Mouse (Mus musculus) heart, postnatal 0 days (tissue): ENCODE results near the gene Ampd3. TPM values are rescaled to one million over a fixed set of nuclear protein-coding genes. Genes with fewer than 3 reads are reported as not detected.

Experiments
- ATAC-seq: fragments of 200-750 bp; cut with Nextera tagmentation; 2 replicates; pipeline ENCODE4 v1.8.0; 2017; ENCODE audit warnings: low read depth, moderate number of reproducible peaks, moderate library complexity; ENCODE audit not compliant: insufficient read depth
- DNase-seq: peaks from one replicate; pipeline ENCODE4 v3.0.0-alpha.2; 2016; ENCODE audit warnings: low spot score
- H3K27ac ChIP-seq: fragments of 300-500 bp; sonication (generic); 2 replicates; pipeline ENCODE4 v1.5.1; 2014; ENCODE audit warnings: low read depth, mild to moderate bottlenecking
- H3K27me3 ChIP-seq: fragments of 300-500 bp; sonication (generic); 2 replicates; pipeline ENCODE4 v1.6.1; 2014; ENCODE audit warnings: low read length, mixed read lengths; ENCODE audit not compliant: control insufficient read depth, insufficient read depth
- H3K36me3 ChIP-seq: fragments of 300-500 bp; sonication (generic); replicated peaks from 2 replicates; pipeline ENCODE4 v1.6.1; 2014; ENCODE audit warnings: low read length, mixed read lengths; ENCODE audit not compliant: control insufficient read depth, insufficient read depth
- H3K4me1 ChIP-seq: fragments of 300-500 bp; sonication (generic); 2 replicates; pipeline ENCODE4 v1.6.1; 2014; ENCODE audit warnings: antibody characterized with exemption; ENCODE audit not compliant: control insufficient read depth, insufficient read depth
- H3K4me2 ChIP-seq: fragments of 300-500 bp; sonication (generic); 2 replicates; pipeline ENCODE4 v1.6.1; 2014; ENCODE audit warnings: low read depth, mild to moderate bottlenecking, low read length, moderate library complexity
- H3K4me3 ChIP-seq: fragments of 300-500 bp; sonication (generic); 2 replicates; pipeline ENCODE4 v1.5.1; 2014; ENCODE audit warnings: low read depth, low read length
- H3K9ac ChIP-seq: fragments of 300-500 bp; sonication (generic); replicated peaks from 2 replicates; pipeline ENCODE4 v1.6.1; 2014; ENCODE audit warnings: low read depth, low read length, mixed read lengths
- H3K9me3 ChIP-seq: fragments of 300-500 bp; sonication (generic); replicated peaks from 2 replicates; pipeline ENCODE4 v1.6.1; 2016; ENCODE audit warnings: low read length; ENCODE audit not compliant: control insufficient read depth
- CTCF ChIP-seq: IDR thresholded peaks from 2 replicates; pipeline ENCODE4 v1.5.1; 2016; ENCODE audit warnings: antibody characterized with exemption, control low read depth, low read depth
- EP300 ChIP-seq: IDR thresholded peaks from 2 replicates; pipeline ENCODE4 v1.6.1; 2016; ENCODE audit warnings: antibody characterized with exemption, low read depth
- WGBS: fragments of 180-500 bp; shearing (Covaris S2); extraction: QIAGEN DNeasy Blood & Tissue Kit; methylation state at CpG from one replicate; pipeline ENCODE4 v1.1.7; 2014; 5-methylcytosine and 5-hydroxymethylcytosine counted together
- polyA plus RNA-seq: library from polyadenylated mRNA; unstranded; fragments of >200 nt; fragmentation: Nextera tagmentation; extraction: Ambion mirVana; gene quantifications from 2 replicates; pipeline ENCODE4 v1.2.1, GENCODE M21; 2015
- total RNA-seq: library from RNA; depleted of rRNA; stranded (reverse); fragments of >200 nt; gene quantifications from 2 replicates; pipeline ENCODE4 v1.2.3, GENCODE M21; 2014; ENCODE audit warnings: low replicate concordance

The Ampd3 gene
- total and polyA plus RNA-seq, 2 experiments from 2014 or later: 15.6 to 19.7 TPM

DNA sequence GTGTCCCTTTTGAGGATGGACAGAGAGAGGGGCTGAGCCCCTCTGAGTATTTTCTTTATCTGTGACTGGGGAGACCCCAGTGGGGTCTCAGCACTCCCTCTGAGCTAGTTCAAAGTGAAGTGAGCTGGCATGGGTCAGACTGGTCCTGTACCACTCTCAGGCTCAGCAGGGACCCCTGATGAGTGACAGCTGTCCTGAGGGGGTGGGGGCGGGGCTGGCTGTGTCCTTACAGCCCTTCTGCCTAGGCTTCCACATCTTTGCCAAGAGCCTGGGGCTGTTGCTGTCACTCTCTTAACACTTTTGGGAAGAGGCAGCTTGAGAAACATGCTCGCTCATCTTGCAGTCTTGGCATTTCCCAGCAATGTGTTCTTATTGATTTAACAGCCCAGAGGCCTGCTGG is 27.8 kb upstream of the Ampd3 start:
- no peak overlapping the region for H3K9ac ChIP-seq
- no peak overlapping the region for H3K27ac ChIP-seq
- WGBS: 59% methylated on average over 2 of the region's 2 CpGs
- H3K36me3 ChIP-seq: no peaks in the 10 kb centered on the region
- ATAC-seq (no peak), DNase-seq (no peak)
- H3K4me3 ChIP-seq: no peak overlapping the region
- H3K9me3 ChIP-seq: no peaks in the 10 kb centered on the region
- TF ChIP-seq CTCF: no peak
- TF ChIP-seq EP300: no peak
- H3K4me1 ChIP-seq: no peaks in the 10 kb centered on the region
- H3K4me2 ChIP-seq: no peak overlapping the region
- no peaks in the 10 kb centered on the region for H3K27me3 ChIP-seq

DNA sequence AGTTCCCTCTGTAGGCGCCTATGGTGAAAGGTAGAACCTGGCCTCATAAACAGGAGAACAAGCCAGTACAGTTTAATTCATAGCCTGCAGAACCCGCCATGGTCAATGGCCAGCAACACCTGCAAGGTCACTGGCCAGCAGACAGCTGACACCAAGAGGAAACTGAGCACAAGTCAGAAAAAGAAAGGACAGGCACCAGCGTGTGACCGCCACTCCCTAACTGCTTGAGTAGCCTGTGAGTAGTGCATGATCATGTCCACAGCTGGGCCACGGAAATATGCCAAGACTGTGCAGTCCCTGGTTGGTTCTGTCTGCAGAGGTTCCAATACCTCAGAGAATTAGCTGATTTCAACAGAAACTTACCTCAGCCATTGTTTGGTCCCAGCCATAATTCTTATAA is 26.0 kb upstream of the Ampd3 start:
- 82% methylated on average over 5 of the region's 5 CpGs for WGBS

DNA sequence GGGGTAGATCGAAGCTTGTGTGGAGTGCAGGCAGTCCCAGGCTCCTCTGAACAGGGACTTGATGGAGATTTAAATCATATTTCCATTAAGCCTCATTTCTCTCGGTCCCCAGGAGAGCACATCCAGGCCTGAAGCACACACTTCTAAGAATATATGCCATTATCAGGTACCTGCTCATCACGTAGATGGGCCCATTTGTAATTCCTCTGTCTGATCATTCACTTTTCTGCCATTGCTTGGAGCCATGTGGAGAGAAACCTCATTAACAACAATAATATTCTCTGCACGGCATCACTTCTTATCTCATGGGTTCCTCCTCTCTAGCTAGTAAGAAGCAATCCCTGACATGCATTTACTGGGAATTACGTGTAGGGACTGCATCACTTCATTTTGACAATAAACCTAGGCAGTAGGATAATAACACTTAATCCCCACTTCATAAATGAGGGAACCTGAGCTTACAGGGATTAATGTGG is 21.9 kb upstream of the Ampd3 start:
- DNase-seq (no peak), ATAC-seq (no peak)
- Histone ChIP-seq H3K36me3 (no peaks in the 10 kb centered on the region), H3K4me2 (no peak overlapping the region), H3K4me1 (no peaks in the 10 kb centered on the region), H3K4me3 (no peak overlapping the region), H3K9me3 (no peaks in the 10 kb centered on the region), H3K27me3 (no peaks in the 10 kb centered on the region), H3K9ac (no peak overlapping the region), H3K27ac (no peak overlapping the region)
- 79% methylated on average over 5 of the region's 5 CpGs for WGBS
- TF ChIP-seq CTCF (no peak), EP300 (no peak)

More for the DNA sequence above, 26.0 kb upstream of the Ampd3 start:
- Histone ChIP-seq H3K4me2 (no peak overlapping the region), H3K9ac (no peak overlapping the region), H3K4me3 (no peak overlapping the region), H3K9me3 (no peaks in the 10 kb centered on the region), H3K4me1 (no peaks in the 10 kb centered on the region), H3K36me3 (no peaks in the 10 kb centered on the region), H3K27me3 (no peaks in the 10 kb centered on the region), H3K27ac (no peak overlapping the region)
- no peak for DNase-seq
- TF ChIP-seq CTCF (no peak), EP300 (no peak)
- ATAC-seq: no peak

DNA sequence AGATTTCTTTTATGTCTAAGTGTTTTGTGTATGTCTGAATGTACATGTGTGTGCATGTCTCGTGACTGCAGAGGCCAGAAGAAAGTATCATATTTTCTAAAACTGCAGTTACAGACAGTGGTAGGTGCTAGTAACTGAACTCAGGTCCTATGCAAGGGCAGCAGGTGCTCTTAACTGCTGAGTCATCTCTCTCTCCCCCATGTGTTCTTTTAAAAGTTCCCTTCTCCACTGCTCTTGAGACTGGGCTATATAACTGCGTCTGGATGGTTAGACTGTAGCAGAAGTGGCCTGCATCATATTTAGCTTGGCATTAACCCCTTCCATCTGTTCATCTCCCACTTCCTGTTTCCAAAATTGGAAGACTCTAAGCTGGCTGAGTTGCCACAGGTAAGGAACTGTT is 21.2 kb upstream of the Ampd3 start:
- WGBS: 50% methylated on average over 2 of the region's 2 CpGs
- Histone ChIP-seq H3K4me1 (no peaks in the 10 kb centered on the region), H3K9me3 (no peaks in the 10 kb centered on the region), H3K27me3 (no peaks in the 10 kb centered on the region), H3K9ac (no peak overlapping the region), H3K36me3 (no peaks in the 10 kb centered on the region), H3K27ac (no peak overlapping the region), H3K4me2 (no peak overlapping the region), H3K4me3 (no peak overlapping the region)
- no peak for DNase-seq
- TF ChIP-seq EP300: no peak
- TF ChIP-seq CTCF: no peak
- no peak for ATAC-seq

DNA sequence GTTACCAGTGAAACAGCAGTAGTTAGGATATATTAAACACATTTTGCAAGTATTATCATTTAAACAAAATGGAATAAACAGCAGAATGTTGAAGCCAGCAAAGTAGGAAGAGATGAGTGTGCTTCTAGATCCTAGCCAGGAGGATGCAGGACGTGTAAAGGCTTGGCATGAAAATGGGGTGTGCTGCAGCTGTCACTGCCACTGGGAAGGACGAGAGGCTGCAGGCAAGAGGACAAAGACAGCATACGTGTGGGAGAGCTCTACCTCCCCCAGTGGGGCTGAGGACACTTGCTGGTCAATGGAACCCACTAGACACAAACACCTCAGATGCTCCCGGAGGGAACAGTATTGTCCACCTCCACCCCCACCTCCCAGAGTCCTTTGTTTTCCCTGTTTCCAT is 17.2 kb upstream of the Ampd3 start:
- H3K9ac ChIP-seq: no peak overlapping the region
- no peaks in the 10 kb centered on the region for H3K9me3 ChIP-seq
- H3K27me3 ChIP-seq: no peaks in the 10 kb centered on the region
- H3K27ac ChIP-seq: no peak overlapping the region
- WGBS: 42% methylated on average over 4 of the region's 4 CpGs
- DNase-seq (no peak), ATAC-seq (no peak)
- no peaks in the 10 kb centered on the region for H3K4me1 ChIP-seq
- H3K4me3 ChIP-seq: no peak overlapping the region
- TF ChIP-seq EP300 (no peak), CTCF (no peak)
- no peak overlapping the region for H3K4me2 ChIP-seq
- H3K36me3 ChIP-seq: no peaks in the 10 kb centered on the region

DNA sequence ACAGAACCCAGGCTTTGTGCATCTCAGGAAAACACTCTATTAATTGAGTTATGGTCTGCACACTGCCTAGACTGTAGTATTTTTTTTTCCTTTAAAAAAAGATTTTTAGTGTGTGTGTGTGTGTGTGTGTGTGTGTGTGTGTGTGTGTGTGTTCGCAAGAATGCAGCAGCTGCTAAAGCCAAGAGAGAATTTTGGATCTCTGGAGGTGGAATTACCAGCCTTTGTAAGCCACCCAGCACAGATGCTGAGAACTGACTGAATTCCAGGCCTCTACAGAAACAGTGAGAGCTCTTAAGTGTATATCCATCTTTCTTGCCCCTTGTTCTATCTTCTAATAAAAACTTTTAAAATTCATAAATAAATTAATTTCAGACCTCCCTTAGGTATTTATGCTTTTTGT is 16.4 kb upstream of the Ampd3 start:
- ATAC-seq (no peak), DNase-seq (no peak)
- no peak overlapping the region for H3K4me3 ChIP-seq
- H3K27ac ChIP-seq: no peak overlapping the region
- no peak overlapping the region for H3K9ac ChIP-seq
- H3K9me3 ChIP-seq: no peaks in the 10 kb centered on the region
- TF ChIP-seq CTCF (no peak), EP300 (no peak)
- WGBS: 88% methylated on average over 1 of the region's 1 CpGs
- no peak overlapping the region for H3K4me2 ChIP-seq
- no peaks in the 10 kb centered on the region for H3K4me1 ChIP-seq
- no peaks in the 10 kb centered on the region for H3K27me3 ChIP-seq
- no peaks in the 10 kb centered on the region for H3K36me3 ChIP-seq
